7 mouse cellular contexts compared by ENCODE assay signal in genomic region chr8:92359000-92359832, GRCm38 (mm10). TPM values are rescaled to one million over a fixed set of nuclear protein-coding genes. Genes with fewer than 3 reads are reported as not detected.
DNase-seq lines count a peak whose midpoint lies in the region; ATAC-seq and TF ChIP-seq lines count a peak whose summit lies in the region.

No protein-coding gene starts in this region.

- intact Hi-C loops in gastrocnemius, postnatal 14 days (cut with DNase I; ENCODE audit: low total_unique reads), result no loop called here

- peaks cover 9% of the 10 kb centered on the region; the same call in 1 of the 2 replicates for H3K4me1 ChIP-seq in thymus, adult 2 months (replicated peaks; ENCODE audit: control insufficient read depth, insufficient read depth, low read length)
- peaks cover 15% of the 10 kb centered on the region for H3K4me1 ChIP-seq in forebrain, embryonic 14.5 days (ENCODE audit: control insufficient read depth, insufficient read depth, low read length)
- peaks cover 31% of the 10 kb centered on the region; the same call in 1 of the 2 replicates for H3K4me1 ChIP-seq in kidney, embryonic 14.5 days (ENCODE audit: control insufficient read depth, insufficient read depth, low read length)
- H3K4me1 ChIP-seq in midbrain, embryonic 15.5 days, result peaks cover 38% of the 10 kb centered on the region

- H3K4me2 ChIP-seq in forebrain, embryonic 14.5 days (ENCODE audit: low read length), result peak overlapping the region; percentile 83
- H3K4me2 ChIP-seq in kidney, embryonic 14.5 days (replicated peaks; ENCODE audit: low read depth, low read length), result peak overlapping the region; percentile 71
- peak overlapping the region; percentile 76 for H3K4me2 ChIP-seq in midbrain, embryonic 15.5 days

- 0 out of 2 replicates have a peak, but pooled peaks have one; percentile 18 for TF ChIP-seq POLR2A in thymus, adult 2 months (IDR thresholded peaks at IDR 0.05; ENCODE audit: control insufficient read depth, extremely low read depth, insufficient read depth, low read length, poor library complexity)

- DNase-seq in thymus, adult 2 months, result no peak
- no peak for DNase-seq in thymus, postnatal 25 days
- peak; percentile 39 for DNase-seq in forebrain, embryonic 14.5 days (ENCODE audit: low spot score)
- DNase-seq in spleen, postnatal 4 days (ENCODE audit: low spot score in 2 of 2), result no peak
- no peak for DNase-seq in gastrocnemius, postnatal 14 days

- no peak overlapping the region for H3K27ac ChIP-seq in thymus, adult 2 months (ENCODE audit: control insufficient read depth, insufficient read depth, low read length)
- no peak overlapping the region for H3K27ac ChIP-seq in forebrain, embryonic 14.5 days (ENCODE audit: low read depth, low read length)
- H3K27ac ChIP-seq in kidney, embryonic 14.5 days (ENCODE audit: low read depth, low read length), result no peak overlapping the region
- peak overlapping the region; percentile 93 for H3K27ac ChIP-seq in midbrain, embryonic 15.5 days

- no peak overlapping the region for H3K4me3 ChIP-seq in thymus, adult 2 months (ENCODE audit: control insufficient read depth, insufficient read depth, low read length)
- H3K4me3 ChIP-seq in forebrain, embryonic 14.5 days (ENCODE audit: low read depth, low read length), result peak overlapping the region; percentile 56; the same call in 1 of the 2 replicates
- H3K4me3 ChIP-seq in kidney, embryonic 14.5 days (ENCODE audit: low read length), result peak overlapping the region; percentile 63
- peak overlapping the region; percentile 70 for H3K4me3 ChIP-seq in midbrain, embryonic 15.5 days

- H3K36me3 ChIP-seq in thymus, adult 2 months (ENCODE audit: control insufficient read depth, insufficient read depth, low read length), result no peaks in the 10 kb centered on the region
- no peaks in the 10 kb centered on the region for H3K36me3 ChIP-seq in forebrain, embryonic 14.5 days (ENCODE audit: control insufficient read depth, insufficient read depth, low read length)
- H3K36me3 ChIP-seq in kidney, embryonic 14.5 days (ENCODE audit: control insufficient read depth, insufficient read depth, low read length), result no peaks in the 10 kb centered on the region
- H3K36me3 ChIP-seq in midbrain, embryonic 15.5 days (replicated peaks), result no peaks in the 10 kb centered on the region

- H3K9ac ChIP-seq in forebrain, embryonic 14.5 days (ENCODE audit: low read length), result peak overlapping the region; percentile 5; the same call in 1 of the 2 replicates
- peak overlapping the region; percentile 40; the same call in 1 of the 2 replicates for H3K9ac ChIP-seq in kidney, embryonic 14.5 days (ENCODE audit: low read depth, low read length)
- peak overlapping the region; percentile 58 for H3K9ac ChIP-seq in midbrain, embryonic 15.5 days

- 7% methylated on average over 35 of the region's 35 CpGs for WGBS in thymus, adult 2 months
- 2% methylated on average over 35 of the region's 35 CpGs for WGBS in forebrain, embryonic 14.5 days
- WGBS in kidney, embryonic 14.5 days, result 2% methylated on average over 33 of the region's 35 CpGs
- WGBS in midbrain, embryonic 15.5 days, result under 1% methylated on average over 35 of the region's 35 CpGs

- H3K27me3 ChIP-seq in thymus, adult 2 months (ENCODE audit: control insufficient read depth, insufficient read depth, low read length), result peaks cover 40% of the 10 kb centered on the region
- peaks cover 78% of the 10 kb centered on the region for H3K27me3 ChIP-seq in forebrain, embryonic 14.5 days (replicated peaks; ENCODE audit: control insufficient read depth, insufficient read depth, low read length)
- H3K27me3 ChIP-seq in kidney, embryonic 14.5 days (ENCODE audit: control insufficient read depth, insufficient read depth, low read length), result peaks cover 75% of the 10 kb centered on the region
- no peaks in the 10 kb centered on the region for H3K27me3 ChIP-seq in midbrain, embryonic 15.5 days (replicated peaks)

- H3K9me3 ChIP-seq in forebrain, embryonic 14.5 days (replicated peaks; ENCODE audit: control insufficient read depth, low read length), result no peaks in the 10 kb centered on the region
- H3K9me3 ChIP-seq in kidney, embryonic 14.5 days (ENCODE audit: control insufficient read depth, low read length), result no peaks in the 10 kb centered on the region
- H3K9me3 ChIP-seq in midbrain, embryonic 15.5 days, result no peaks in the 10 kb centered on the region

- no peak for TF ChIP-seq CTCF in thymus, adult 2 months (IDR thresholded peaks at IDR 0.05; ENCODE audit: borderline replicate concordance, control insufficient read depth, extremely low read depth, insufficient read depth, low read length, poor library complexity)

- no peak for ATAC-seq in forebrain, embryonic 14.5 days
- ATAC-seq in kidney, embryonic 14.5 days (ENCODE audit: low FRiP score, low TSS enrichment), result no peak
- ATAC-seq in midbrain, embryonic 15.5 days (replicated peaks), result no peak

RNA-seq across cellular contexts. Expression of gene Irx5, which starts 1.8 kb away (rescaled TPM):
- polyA plus RNA-seq in thymus, adult 2 months (2012; rRNA removed), result 0.18 and 0.53 TPM in 2 replicates
- 1.3 and 2.0 TPM in 2 replicates for polyA plus RNA-seq in forebrain, embryonic 14.5 days (2014; fragmentation: Nextera tagmentation; extraction: Ambion mirVana)
- polyA plus RNA-seq in kidney, embryonic 14.5 days (2014; fragmentation: Nextera tagmentation; extraction: Ambion mirVana), result 2.1 and 2.7 TPM in 2 replicates
- polyA plus RNA-seq in midbrain, embryonic 15.5 days (2015; fragmentation: Nextera tagmentation; extraction: Ambion mirVana), result 24.3 and 30.0 TPM in 2 replicates
- total RNA-seq in gastrocnemius, postnatal 14 days (2021), result not detected

Comparison
In these comparisons a context has a peak if more than half of its experiments do, and no peak if none do; other contexts are left out.
1. H3K9ac ChIP-seq: peak in every context shown above with its lines; median percentile 58 in midbrain, embryonic 15.5 days; 40 in kidney, embryonic 14.5 days; 5 in forebrain, embryonic 14.5 days.